Mouse (Mus musculus) liver, adult (tissue): ENCODE results near the gene Nebl.

ENCODE experiments used
- GATA4 ChIP-seq: IDR thresholded peaks from 2 replicates; pipeline ENCODE4 v1.6.1; 2014; ENCODE audit warnings: mild to moderate bottlenecking, low read length; ENCODE audit not compliant: insufficient replicate concordance

The Nebl gene

DNA sequence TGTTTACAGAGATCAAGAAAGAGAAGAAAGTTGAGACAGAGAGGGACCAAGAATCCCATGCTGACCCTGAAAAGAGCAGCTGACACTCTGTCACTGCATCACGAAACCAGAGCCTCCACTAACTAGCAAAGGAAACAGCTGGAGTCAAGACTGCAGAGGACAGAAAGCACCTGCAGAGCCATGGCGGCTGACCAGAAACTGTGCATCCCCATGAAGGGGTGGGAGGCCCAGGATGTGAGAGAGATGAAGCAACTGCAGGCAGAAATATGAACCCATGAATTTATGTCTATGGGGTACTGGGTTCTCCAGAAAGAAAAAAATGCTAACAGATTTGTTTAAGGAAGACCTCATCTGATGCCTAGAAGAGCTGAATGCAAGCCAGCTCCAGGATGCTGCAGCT lies 133.3 kb downstream of the Nebl start:
- TF ChIP-seq GATA4 = no peak

- TF ChIP-seq GATA4 = no peak
Observed at GRCm38 (mm10) chr2:17589669-17590068, 141.6 kb downstream of the Nebl start.

DNA sequence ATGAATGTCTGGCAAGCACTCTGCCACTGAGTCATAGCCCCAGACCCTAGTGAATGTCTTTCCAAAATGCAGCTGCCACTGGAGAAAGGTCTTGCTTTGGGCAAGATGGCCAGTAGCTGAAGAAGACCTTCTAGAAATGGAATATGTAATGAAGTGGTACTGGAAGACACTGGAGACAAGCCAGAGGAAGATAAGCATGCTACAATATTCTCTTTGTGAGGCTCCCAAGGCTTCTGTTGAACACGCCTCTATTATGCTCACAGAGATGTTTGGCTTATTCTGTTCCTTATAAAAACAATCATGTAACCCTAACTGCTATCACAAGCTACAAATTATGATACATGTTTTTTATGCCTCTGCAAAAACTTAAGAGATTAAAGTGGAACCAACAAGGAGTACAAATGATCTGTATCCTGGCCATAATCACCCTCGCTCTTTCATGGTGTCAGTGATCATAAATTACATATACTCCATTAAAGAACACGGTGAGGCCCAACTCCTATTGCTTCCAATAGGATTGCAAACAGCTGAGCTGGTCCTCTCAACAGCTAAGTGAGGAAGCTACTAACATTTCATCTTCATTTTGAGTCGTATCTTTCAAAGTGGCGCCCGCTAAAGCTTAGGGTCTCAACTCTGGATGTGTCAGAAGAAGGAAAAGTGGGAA lies 145.8 kb downstream of the Nebl start:
- no peak for TF ChIP-seq GATA4

DNA sequence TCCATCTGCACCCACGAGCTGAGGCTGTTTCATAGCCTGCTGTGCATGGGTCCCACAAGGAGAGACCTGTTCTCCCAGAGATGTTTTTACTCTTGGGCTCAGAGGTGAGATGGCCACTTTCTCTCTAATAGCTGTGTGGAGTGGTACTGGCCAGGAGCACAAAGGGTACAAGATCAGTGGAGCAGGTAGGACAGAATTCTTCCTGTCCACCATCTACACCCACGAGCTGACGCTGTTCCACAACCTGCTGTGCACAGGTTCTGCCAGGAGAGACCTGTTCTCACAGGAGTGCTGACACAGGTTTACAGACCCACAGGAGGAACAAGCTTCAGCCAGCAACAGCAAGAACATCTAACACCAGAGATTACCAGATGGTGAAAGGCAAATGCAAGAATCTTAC lies 155.6 kb downstream of the Nebl start:
- no peak for TF ChIP-seq GATA4

DNA sequence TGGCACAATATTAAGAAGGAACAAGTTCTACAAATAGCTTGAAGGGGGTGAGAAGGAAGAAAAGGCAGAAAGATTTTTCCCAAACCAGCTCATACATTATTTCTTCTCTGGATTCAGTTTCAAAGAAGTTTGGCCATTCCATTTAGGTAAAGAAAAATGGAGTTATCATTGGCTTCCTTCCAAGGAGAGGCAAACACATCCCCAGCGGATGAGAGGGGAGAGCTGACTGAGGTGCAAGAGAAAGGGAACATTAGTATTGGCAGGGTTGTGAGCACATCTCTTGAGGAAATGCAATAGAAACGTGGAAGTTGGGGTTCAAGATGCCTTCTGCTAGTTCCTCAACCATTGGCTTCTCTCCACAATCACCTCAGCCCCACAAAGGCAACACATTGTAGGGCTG lies 159.5 kb downstream of the Nebl start:
- no peak for TF ChIP-seq GATA4

GRCm38 (mm10) chr2:17558889-17559742 lies 172.1 kb downstream of the Nebl start:
- TF ChIP-seq GATA4 = no peak

- no peak for TF ChIP-seq GATA4
Observed at GRCm38 (mm10) chr2:17549895-17550558, 181.2 kb downstream of the Nebl start.

- no peak for TF ChIP-seq GATA4
Observed at GRCm38 (mm10) chr2:17546354-17546948, 184.8 kb downstream of the Nebl start.

- no peak for TF ChIP-seq GATA4
Observed at GRCm38 (mm10) chr2:17539737-17540136, 191.5 kb downstream of the Nebl start.

GRCm38 (mm10) chr2:17538493-17538892 lies 192.8 kb downstream of the Nebl start:
- no peak for TF ChIP-seq GATA4

DNA sequence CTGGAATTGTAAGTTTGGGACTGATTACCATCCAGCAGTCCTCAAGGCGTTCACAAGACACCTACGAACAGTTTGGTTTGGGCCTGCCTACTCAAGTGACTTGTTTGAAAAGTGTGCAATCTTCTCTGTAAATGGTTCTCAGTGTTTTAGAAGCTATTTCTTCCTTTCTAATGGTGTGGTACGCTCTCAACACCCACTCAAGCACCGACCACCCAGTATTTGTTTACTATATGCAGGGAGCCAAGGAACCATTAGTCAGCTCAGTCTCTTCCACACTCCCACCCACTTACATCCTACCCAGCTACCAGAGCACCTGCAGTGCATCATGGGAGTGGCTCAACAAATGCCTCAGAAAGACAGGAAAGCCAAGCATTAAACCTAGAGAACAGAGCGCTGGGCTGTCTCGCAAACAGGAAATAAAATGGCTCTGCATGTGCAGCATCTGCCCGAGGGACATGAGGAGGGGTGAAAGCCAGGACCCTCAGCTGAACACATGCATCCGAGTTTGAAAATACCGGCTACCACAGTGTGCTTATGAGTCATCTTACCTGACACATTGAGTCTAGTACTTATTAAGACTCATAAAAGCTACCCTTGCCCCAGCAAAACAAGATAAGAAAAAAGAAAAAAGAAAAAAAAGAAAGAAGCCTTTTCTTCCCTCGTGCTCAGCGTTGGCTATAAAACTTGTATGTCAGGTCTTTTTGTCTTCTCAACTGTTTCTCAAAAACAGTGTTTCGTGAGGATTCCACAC lies 199.7 kb downstream of the Nebl start:
- TF ChIP-seq GATA4 = no peak

GRCm38 (mm10) chr2:17525739-17526526 lies 205.3 kb downstream of the Nebl start:
- no peak for TF ChIP-seq GATA4

DNA sequence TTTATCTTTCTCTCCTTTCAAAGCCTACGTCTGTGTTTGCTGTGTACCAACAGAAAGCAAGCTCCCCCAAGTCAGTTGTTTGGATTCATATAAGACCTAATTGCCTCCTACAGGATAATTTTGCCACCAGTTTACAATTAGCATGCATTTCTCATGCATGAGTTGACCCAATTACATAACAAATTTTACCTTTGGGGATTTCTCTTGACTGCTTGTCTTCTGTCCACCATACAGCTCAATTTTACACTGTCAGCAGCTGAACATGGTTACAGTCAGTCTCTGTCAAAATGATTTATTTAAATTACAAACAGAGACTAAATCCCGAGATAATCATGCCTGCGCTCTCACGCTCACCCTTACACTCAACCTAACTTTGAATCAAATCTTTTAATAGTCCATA lies 206.1 kb downstream of the Nebl start:
- TF ChIP-seq GATA4 = no peak

DNA sequence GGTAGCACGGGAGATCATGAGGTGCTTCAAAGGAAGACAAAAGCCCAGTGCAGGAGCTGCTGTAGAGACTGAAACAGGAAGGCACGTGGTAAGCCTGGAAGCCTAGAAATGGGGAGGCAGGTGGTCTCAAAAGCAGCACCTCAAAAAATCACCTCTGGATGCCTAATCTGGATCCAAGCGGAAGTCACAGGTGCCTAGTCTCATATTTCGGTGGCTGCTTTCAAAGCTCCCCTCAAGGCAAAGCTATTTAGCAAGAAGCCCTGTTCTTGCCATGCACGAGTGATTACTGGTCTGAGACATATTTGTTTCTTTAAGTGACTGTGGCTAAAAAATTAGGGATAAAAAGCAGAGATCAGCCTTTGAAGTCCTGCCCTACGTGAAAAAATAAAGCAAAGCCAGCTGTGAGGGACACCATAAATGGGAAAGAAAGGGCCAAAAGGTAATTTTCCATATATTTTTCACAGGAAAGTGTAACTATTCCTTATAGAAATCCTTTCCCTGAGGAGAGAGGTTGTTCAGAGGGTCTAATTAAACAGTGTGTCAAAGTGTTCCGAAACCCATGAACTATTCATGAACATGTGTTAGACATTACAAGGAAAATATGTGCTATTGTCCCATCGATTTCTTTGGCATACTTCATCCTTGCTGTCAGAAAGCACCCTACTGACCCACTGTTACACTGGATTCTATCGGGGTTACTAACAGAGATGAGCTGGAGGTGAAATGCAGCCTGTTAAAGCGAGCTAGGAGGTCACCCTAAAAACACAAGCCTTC lies 206.9 kb downstream of the Nebl start:
- no peak for TF ChIP-seq GATA4

- TF ChIP-seq GATA4 = peak; percentile 82
Observed at GRCm38 (mm10) chr2:17523791-17524190, 207.5 kb downstream of the Nebl start.
